Mouse (Mus musculus): Measurements from ENCODE around the gene Nxpe3. TPM values are rescaled to one million over a fixed set of nuclear protein-coding genes. Genes with fewer than 3 reads are reported as not detected.

Gene Nxpe3
- polyA plus RNA-seq, 1 experiment, result 1.1 TPM

DNA sequence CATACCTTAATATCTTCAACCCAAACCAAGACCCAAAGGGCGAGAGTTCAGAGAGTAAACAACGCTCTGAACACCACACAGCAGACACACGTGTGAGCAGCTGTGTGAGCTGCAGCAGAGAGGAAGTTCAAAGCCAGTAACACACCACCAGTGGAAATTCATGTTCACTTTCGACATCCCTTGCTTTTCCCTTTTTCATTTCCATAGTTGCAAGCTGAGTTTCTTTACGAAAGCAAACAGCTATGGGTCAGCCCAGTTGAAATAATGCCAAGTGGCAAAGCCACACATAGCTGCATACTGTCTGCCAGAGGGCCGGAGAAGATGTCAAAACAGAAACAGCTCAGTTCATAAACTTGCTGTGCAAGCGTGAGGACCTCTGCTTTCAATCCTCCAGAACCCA, 96.2 kb downstream of the Nxpe3 start:
- Histone ChIP-seq H3K27ac (ENCODE audit: insufficient read depth, low read length) (no peak overlapping the region), H3K4me1 (ENCODE audit: control insufficient read depth, insufficient read depth, low read length) (no peaks in the 10 kb centered on the region), H3K4me3 (ENCODE audit: insufficient read depth, low read length) (no peak overlapping the region)
- TF ChIP-seq POLR2A (IDR thresholded peaks at IDR 0.05; ENCODE audit: low read depth, low read length), result no peak
- no peak for TF ChIP-seq CTCF (IDR thresholded peaks at IDR 0.05; ENCODE audit: borderline replicate concordance, insufficient read depth, low read length)

DNA sequence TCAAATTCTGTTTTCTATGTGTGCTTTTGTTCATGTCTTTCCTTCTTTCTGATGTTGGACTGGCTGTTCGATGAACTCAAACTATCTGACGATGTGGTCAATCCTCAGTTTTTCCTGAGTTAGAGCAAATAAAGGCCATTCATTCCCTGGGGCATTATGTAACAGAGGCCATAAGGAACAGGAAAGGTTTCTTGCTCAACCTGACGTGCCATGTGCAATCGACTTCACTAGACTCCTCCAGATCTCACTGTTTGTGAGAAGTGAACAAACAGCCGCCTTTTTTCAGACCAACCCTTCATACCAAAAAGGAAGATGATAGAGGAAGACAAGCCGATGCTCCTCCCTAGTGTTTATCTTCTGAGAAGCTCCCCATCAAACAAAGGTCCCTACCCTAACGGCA, 104.8 kb downstream of the Nxpe3 start:
- TF ChIP-seq POLR2A (IDR thresholded peaks at IDR 0.05; ENCODE audit: low read depth, low read length) (no peak), CTCF (IDR thresholded peaks at IDR 0.05; ENCODE audit: borderline replicate concordance, insufficient read depth, low read length) (no peak)
- Histone ChIP-seq H3K27ac (ENCODE audit: insufficient read depth, low read length) (no peak overlapping the region), H3K4me1 (ENCODE audit: control insufficient read depth, insufficient read depth, low read length) (no peaks in the 10 kb centered on the region), H3K4me3 (ENCODE audit: insufficient read depth, low read length) (no peak overlapping the region)

Other genes starting within 250 kb of the Nxpe3 start
- 13.7 and 23.2 TPM in 2 replicates for gene Nfkbiz, start 56.4 kb downstream of the Nxpe3 start, polyA plus RNA-seq (2011; ENCODE audit: insufficient read length, low read depth, missing spikeins)
- 4.3 and 6.7 TPM in 2 replicates for gene Cep97, start 39.6 kb upstream of the Nxpe3 start, polyA plus RNA-seq (2011; ENCODE audit: insufficient read length, low read depth, missing spikeins)
- gene Rpl24, start 71.0 kb upstream of the Nxpe3 start, polyA plus RNA-seq (2011; ENCODE audit: insufficient read length, low read depth, missing spikeins), result 978 and 1,034 TPM in 2 replicates
- 15.5 and 15.9 TPM in 2 replicates for gene Zbtb11, start 78.6 kb upstream of the Nxpe3 start, polyA plus RNA-seq (2011; ENCODE audit: insufficient read length, low read depth, missing spikeins)
- gene Pcnp, start 134.5 kb upstream of the Nxpe3 start, polyA plus RNA-seq (2011; ENCODE audit: insufficient read length, low read depth, missing spikeins), result 179 and 181 TPM in 2 replicates
- gene Trmt10c, start 142.5 kb upstream of the Nxpe3 start, polyA plus RNA-seq (2011; ENCODE audit: insufficient read length, low read depth, missing spikeins), result 13.6 and 15.1 TPM in 2 replicates
- gene Senp7, start 153.1 kb upstream of the Nxpe3 start, polyA plus RNA-seq (2011; ENCODE audit: insufficient read length, low read depth, missing spikeins), result 22.7 and 33.2 TPM in 2 replicates